Mouse (Mus musculus) lung, adult 2 months (tissue): ENCODE measurements around the gene Acot12.

Experiments
- CTCF ChIP-seq: fragments of 200-500 bp; IDR thresholded peaks from 2 replicates; pipeline ENCODE4 v1.5.1; 2011; ENCODE audit warnings: mild to moderate bottlenecking, low read length, control low read depth; ENCODE audit not compliant: insufficient read depth
- POLR2A ChIP-seq: fragments of 200-500 bp; IDR thresholded peaks from 2 replicates; pipeline ENCODE4 v1.6.1; 2011; ENCODE audit warnings: low read depth, mild to moderate bottlenecking, control low read depth, low read length, borderline replicate concordance; ENCODE audit errors: extremely low read depth

DNA sequence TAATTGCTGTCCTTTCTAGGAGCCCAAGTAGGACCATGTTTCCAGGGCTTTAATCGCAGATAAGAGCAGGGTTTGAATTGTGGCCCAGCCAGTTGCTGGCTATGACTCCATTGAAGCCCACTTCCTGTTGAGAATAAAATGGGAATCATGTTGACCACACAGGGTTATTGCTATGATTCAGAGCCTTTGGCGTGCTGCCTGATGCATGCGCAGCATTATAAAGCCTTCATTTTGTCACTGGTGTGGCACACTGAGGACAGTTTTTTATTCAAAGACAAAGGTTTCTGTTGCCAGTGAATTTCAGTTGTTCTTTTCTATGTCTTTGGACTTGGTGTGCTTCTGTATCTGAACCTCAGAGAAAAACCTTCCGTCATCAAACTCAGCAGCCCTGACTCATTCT is 14.9 kb downstream of the Acot12 start:
- TF ChIP-seq CTCF: no peak
- no peak for TF ChIP-seq POLR2A
